Mouse (Mus musculus) regulatory T cell (primary cell): ENCODE results near the gene Gm49320.

Experiments
- in situ Hi-C: fragments of 300-600 bp; cut with MboI, MseI; formaldehyde crosslinking; loops from one replicate; pipeline ENCODE4 v1.15.1; 2025; ENCODE audit warnings: high pct_unique_total_duplicates

Gene Gm49320

GRCm38 (mm10) chr8:4258678-4259077 lies 20.0 kb downstream of the Gm49320 start:
- in situ Hi-C loops, result loop anchor here (5.0 to 10.0 kb wide), 4 partner anchors 64 to 764 kb away; partner anchors contain the start of genes Evi5l and Zfp358

GRCm38 (mm10) chr8:4259125-4259804 lies 20.6 kb downstream of the Gm49320 start, which contains the start of gene Ctxn1:
Gene Ctxn1, minus strand, starts transcription at chr8:4259274.
- in situ Hi-C loops, result loop anchor here (5.0 to 10.0 kb wide), 4 partner anchors 63 to 764 kb away; partner anchors contain the start of genes Evi5l and Zfp358

GRCm38 (mm10) chr8:4259805-4260170 lies 21.1 kb downstream of the Gm49320 start:
- in situ Hi-C loops, result loop anchor here (5.0 to 10.0 kb wide), 4 partner anchors 63 to 765 kb away; partner anchors contain the start of genes Evi5l and Zfp358

DNA sequence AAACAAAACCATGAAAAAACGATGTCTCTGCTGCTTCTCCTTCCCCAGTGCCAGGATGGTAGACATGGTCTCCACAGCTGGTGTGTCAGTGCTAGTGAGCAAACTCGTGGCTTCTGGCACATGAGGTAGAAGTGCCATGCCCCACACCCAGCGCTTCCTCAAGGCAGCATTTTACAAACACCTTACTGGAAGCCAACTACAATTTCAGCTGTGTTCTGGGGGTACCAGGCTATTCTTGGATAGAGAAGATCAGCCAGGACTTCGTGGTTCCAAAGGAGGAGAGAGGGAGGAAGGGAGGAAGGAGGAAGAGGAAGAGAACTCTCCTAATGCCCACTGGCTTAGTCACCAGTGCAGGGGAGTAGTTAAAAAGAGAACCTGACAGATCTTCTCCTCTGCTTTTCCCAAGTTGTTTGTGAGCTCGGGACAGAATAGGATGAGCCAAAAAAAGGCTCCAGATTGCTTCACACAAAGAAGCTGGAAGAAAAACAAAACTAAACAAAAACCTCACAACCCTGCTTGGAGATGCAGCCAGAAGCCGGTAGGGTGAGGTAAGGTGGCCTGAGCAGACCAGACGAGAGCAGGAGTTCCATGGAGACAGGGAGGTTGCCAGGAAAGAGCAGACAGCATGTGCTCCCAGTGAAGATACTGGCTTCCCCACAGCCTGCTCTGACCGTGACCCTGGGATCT lies 24.6 kb downstream of the Gm49320 start:
- in situ Hi-C loops, result no loop called here

DNA sequence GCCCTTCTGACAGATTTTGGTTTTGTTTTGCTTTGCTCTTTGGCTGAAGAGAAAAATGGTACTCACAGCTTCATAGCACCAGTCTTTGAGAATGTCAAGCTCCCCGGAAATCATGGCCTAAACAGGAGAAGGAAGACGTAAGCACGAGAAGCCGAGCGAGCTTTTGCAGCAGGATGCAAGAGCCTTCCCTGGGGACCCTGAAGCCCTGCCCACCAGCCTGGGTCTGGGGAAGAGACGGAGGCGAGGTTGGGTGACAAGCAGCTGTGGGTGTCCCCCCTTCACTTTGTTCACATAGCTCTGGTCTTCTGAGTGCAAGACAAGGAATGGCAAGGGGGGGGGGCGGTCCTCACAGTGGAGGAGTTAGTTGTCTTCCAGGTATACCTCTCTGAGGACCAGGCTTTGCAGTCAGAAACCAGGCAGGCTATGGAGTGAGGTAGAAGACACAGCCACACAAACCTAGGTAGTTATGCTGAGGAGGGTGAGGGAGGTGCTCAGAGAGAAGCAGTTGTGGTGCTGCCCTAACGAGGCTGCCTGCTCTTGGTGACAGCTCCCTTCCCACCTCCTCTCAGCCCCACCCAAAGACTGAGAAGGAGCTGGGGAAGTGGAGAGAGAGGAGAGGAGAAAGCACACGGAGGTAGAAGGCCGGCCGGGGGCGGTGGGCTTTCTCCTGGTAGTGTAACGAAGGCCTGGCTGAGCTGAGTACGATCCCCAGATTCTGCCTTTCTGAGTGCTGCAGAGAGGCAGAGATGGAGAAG lies 26.7 kb downstream of the Gm49320 start:
- in situ Hi-C loops, result no loop called here

- in situ Hi-C loops, result no loop called here
These were observed 29.0 kb downstream of the Gm49320 start for GRCm38 (mm10) chr8:4267627-4268026.

DNA sequence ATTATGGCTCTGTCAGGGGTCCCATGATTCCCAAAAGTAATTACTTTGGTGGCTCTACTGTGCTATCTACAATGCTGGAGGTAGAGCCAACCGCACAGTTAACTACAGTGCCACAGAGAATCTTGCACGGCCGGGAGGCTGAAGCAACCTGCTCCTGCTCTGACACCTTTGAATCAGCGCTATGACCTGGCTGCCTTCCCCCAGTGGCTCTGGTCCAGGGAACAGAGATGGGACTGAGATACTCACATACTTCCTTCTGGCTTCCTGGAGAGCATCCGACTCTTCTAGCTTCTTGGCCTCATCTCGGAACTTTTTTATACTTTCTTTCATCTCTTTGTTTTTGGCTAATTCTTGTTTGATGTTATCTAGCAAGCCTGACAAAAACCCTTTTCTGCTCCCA lies 30.9 kb downstream of the Gm49320 start:
- in situ Hi-C loops, result no loop called here

GRCm38 (mm10) chr8:4275275-4276110 lies 36.8 kb downstream of the Gm49320 start, which contains the start of gene Timm44:
Gene Timm44, minus strand, starts transcription at chr8:4275913.
- in situ Hi-C loops, result loop anchor here (5.0 kb wide), 1 partner anchor 87 kb away; no protein-coding TSS in a partner anchor

DNA sequence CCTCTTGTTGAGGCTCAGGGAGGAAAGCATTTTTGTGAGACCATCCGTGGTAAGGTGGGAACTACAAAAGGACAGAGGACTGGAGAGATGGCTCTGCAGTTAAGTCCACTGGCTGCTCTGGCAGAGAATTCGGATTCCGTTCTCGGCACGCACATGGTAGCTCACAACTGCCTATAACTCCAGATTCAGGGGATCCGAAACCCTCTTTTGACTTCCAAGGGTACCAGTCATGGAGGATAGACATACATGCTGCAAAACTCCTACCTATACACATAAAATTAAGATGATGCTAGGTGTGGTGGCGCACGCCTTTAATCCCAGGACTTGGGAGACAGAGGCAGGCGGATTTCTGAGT lies 37.4 kb downstream of the Gm49320 start:
- in situ Hi-C loops, result loop anchor here (5.0 kb wide), 1 partner anchor 86 kb away; no protein-coding TSS in a partner anchor

GRCm38 (mm10) chr8:4292738-4293137 lies 54.1 kb downstream of the Gm49320 start:
- in situ Hi-C loops, result no loop called here

DNA sequence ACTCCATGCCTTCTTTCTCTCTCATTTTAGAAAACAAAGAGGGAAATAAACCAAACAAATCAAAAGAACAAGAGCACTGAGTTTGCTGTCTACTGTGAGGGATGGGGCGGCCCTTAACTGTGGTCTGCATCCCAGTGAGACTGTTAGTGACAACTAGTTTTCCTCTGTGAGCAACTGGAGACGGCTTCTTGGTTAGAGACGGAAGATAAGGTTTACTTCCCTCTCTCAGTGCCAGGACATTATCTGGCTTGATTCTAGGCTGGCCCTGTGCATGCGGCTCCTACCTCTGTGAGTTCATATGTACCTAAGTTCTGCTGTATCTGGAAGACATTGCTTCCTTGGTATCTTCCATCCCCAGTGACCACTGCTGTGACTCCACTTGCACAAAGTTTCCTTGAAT lies 59.2 kb downstream of the Gm49320 start:
- in situ Hi-C loops, result no loop called here
